8 mouse cellular contexts compared by ENCODE assay signal in genomic region chr1:76039029-76039655, GRCm38 (mm10).
A peak's percentile ranks its signal among the peaks of the same experiment; 100 is the strongest.
DNase-seq lines count a peak whose midpoint lies in the region; ATAC-seq and TF ChIP-seq lines count a peak whose summit lies in the region.
"Had no signal": no experiment of that assay in that cellular context is flagged by ENCODE, and none has a peak within 500 bp of the region (broad histone marks: within the 10 kb centered on the region; RNA-seq: fewer than 3 reads in every experiment).

No protein-coding gene starts in this region.

- no peak overlapping the region for H3K27ac ChIP-seq in lung, embryonic 14.5 days (ENCODE audit: low read depth)
- no peak overlapping the region for H3K27ac ChIP-seq in midbrain, embryonic 11.5 days (ENCODE audit: low read depth, low read length)
- H3K27ac ChIP-seq: neural tube, embryonic 12.5 days had no signal

- no peaks in the 10 kb centered on the region for H3K9me3 ChIP-seq in lung, embryonic 14.5 days (ENCODE audit: low read depth, low read length)
- no peaks in the 10 kb centered on the region for H3K9me3 ChIP-seq in midbrain, embryonic 11.5 days (ENCODE audit: control insufficient read depth, low read length)
- H3K9me3 ChIP-seq: neural tube, embryonic 12.5 days had no signal

- no peaks in the 10 kb centered on the region for H3K36me3 ChIP-seq in lung, embryonic 14.5 days (ENCODE audit: insufficient read depth)
- H3K36me3 ChIP-seq in midbrain, embryonic 11.5 days (ENCODE audit: control insufficient read depth, insufficient read depth, low read length) = no peaks in the 10 kb centered on the region
- H3K36me3 ChIP-seq: neural tube, embryonic 12.5 days had no signal

- no peak overlapping the region for H3K9ac ChIP-seq in lung, embryonic 14.5 days
- H3K9ac ChIP-seq in midbrain, embryonic 11.5 days (ENCODE audit: low read length) = no peak overlapping the region
- H3K9ac ChIP-seq: neural tube, embryonic 12.5 days had no signal

- H3K4me3 ChIP-seq in lung, embryonic 14.5 days (ENCODE audit: low read depth, low read length) = no peak overlapping the region
- H3K4me3 ChIP-seq in midbrain, embryonic 11.5 days (ENCODE audit: low read depth, low read length) = no peak overlapping the region
- H3K4me3 ChIP-seq: neural tube, embryonic 12.5 days had no signal

- H3K4me1 ChIP-seq in lung, embryonic 14.5 days (ENCODE audit: insufficient read depth) = 0 out of 2 replicates have a peak, but pooled peaks cover 3% of the 10 kb centered on the region
- peaks cover 4% of the 10 kb centered on the region; the same call in 1 of the 2 replicates for H3K4me1 ChIP-seq in midbrain, embryonic 11.5 days (ENCODE audit: control insufficient read depth, insufficient read depth, low read length)
- H3K4me1 ChIP-seq: neural tube, embryonic 12.5 days had no signal

- DNase-seq in adrenal gland, postnatal 10 days = peak; percentile 32
- peak; percentile 11 for DNase-seq in cerebellum, adult 11 months
- peak; percentile 50 for DNase-seq in gastrocnemius, postnatal 25 days
- DNase-seq in kidney, postnatal 36 days = peak; percentile 87 to 94
- peak; percentile 65 for DNase-seq in lung, embryonic 14.5 days
- DNase-seq in thymus, adult 18-20 months = no peak
- no peak for DNase-seq in midbrain, embryonic 11.5 days (ENCODE audit: low spot score, missing footprints)

- H3K27me3 ChIP-seq in lung, embryonic 14.5 days (ENCODE audit: insufficient read depth, low read length) = no peaks in the 10 kb centered on the region
- H3K27me3 ChIP-seq in midbrain, embryonic 11.5 days (ENCODE audit: control insufficient read depth, insufficient read depth, low read length) = no peaks in the 10 kb centered on the region
- H3K27me3 ChIP-seq: neural tube, embryonic 12.5 days had no signal

- WGBS in lung, embryonic 14.5 days = 50% methylated on average over 4 of the region's 4 CpGs
- 70% methylated on average over 4 of the region's 4 CpGs for WGBS in midbrain, embryonic 11.5 days

- H3K4me2 ChIP-seq in lung, embryonic 14.5 days = no peak overlapping the region
- H3K4me2 ChIP-seq in midbrain, embryonic 11.5 days = no peak overlapping the region
- H3K4me2 ChIP-seq: neural tube, embryonic 12.5 days had no signal

- peak; percentile 19; the same call in 1 of the 2 replicates for TF ChIP-seq CTCF in lung, embryonic 14.5 days (IDR thresholded peaks at IDR 0.05; ENCODE audit: low read depth)

- peak; percentile 58; the same call in 1 of the 2 replicates for ATAC-seq in lung, embryonic 14.5 days (ENCODE audit: insufficient read depth)
- ATAC-seq in midbrain, embryonic 11.5 days (ENCODE audit: low FRiP score) = no peak

Comparison
In these comparisons a context has a peak if more than half of its experiments do, and no peak if none do; other contexts are left out.
1. DNase-seq: peak in adrenal gland, postnatal 10 days (single experiment), cerebellum, adult 11 months (single experiment), gastrocnemius, postnatal 25 days (single experiment), kidney, postnatal 36 days (2 of 2) and lung, embryonic 14.5 days (single experiment); none in thymus, adult 18-20 months (0 of 2) and midbrain, embryonic 11.5 days (single experiment).